Mouse (Mus musculus) gastrocnemius, postnatal 25 days (tissue): Measurements from ENCODE around the gene Hic2. TPM values are rescaled to one million over a fixed set of nuclear protein-coding genes. Genes with fewer than 3 reads are reported as not detected.
"Not testable (repeated sequence)": the region's sequence is repeated elsewhere in the genome, so short reads cannot be mapped to it uniquely, and the experiment has no call there.

ENCODE experiments used
- DNase-seq: peaks from one replicate; pipeline ENCODE4 v3.0.0; 2022
- long read RNA-seq, 2 experiments: library from polyadenylated mRNA; stranded (forward); transcript quantifications; one replicate each; pipeline ENCODE4 v2.0.0; 2021
- total RNA-seq, 2 experiments: library from RNA; stranded (reverse); gene quantifications; 1 replicate in 1 of 2; 2 replicates in 1 of 2; pipeline ENCODE4 v1.2.3; 2021

Gene Hic2
- total RNA-seq: under 1 TPM; 0.83 to 0.97 TPM
- long read RNA-seq, experiment 1: 0 reads
- long read RNA-seq, experiment 2: 0 reads

DNA sequence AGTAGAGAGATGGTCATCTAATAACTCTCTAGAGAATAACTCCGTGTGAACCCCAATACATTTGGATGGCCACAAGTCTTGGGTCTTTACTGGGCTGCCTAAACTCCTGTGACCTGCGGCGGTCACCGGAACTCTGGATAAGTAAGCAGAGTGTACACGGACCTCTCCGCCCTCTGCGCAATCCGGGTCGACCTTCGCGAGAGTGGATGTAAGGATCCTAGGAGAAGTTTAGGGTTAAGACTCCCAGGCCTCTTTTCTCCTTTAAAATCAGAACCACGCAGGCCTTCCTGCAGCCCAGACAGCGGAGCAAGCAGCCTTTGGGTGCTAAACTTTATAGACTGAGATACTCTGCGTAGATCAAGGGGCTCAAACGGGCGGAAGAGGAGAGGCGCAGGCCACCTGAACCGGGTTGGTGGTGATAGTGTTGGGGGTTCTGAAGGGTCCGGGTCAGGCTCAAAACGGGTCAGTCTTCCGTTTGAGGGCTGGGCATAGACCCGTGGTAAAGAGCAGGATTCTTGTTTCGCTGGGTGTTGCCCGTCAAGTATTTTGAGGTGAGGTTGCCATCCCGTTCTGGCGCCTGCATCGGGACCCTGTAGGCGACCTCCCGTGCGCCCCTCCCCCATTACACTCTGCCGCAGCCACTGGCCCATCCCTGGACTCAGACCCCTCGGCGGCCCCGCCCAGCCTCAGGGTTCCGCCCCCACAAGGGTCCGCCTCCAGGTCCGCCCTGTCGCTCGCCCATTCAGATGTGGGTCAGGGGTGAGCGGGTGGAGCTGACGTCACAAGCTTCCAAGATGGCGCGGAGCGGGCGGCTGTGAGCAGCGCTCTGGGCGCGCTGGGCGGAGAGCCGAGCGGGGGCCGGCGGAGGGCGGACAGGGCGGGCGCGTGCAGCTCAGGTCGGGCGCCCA lies at the start of gene Hic2:
TSS of gene Hic2 (plus strand) at position 779 of the 908 bp plus-strand sequence.
- DNase-seq: peak; percentile 95

GRCm38 (mm10) chr16:17185475-17185874 lies 47.9 kb upstream of the Hic2 start:
- no peak for DNase-seq

GRCm38 (mm10) chr16:17193823-17194222 lies 39.5 kb upstream of the Hic2 start:
- DNase-seq: no peak

DNA sequence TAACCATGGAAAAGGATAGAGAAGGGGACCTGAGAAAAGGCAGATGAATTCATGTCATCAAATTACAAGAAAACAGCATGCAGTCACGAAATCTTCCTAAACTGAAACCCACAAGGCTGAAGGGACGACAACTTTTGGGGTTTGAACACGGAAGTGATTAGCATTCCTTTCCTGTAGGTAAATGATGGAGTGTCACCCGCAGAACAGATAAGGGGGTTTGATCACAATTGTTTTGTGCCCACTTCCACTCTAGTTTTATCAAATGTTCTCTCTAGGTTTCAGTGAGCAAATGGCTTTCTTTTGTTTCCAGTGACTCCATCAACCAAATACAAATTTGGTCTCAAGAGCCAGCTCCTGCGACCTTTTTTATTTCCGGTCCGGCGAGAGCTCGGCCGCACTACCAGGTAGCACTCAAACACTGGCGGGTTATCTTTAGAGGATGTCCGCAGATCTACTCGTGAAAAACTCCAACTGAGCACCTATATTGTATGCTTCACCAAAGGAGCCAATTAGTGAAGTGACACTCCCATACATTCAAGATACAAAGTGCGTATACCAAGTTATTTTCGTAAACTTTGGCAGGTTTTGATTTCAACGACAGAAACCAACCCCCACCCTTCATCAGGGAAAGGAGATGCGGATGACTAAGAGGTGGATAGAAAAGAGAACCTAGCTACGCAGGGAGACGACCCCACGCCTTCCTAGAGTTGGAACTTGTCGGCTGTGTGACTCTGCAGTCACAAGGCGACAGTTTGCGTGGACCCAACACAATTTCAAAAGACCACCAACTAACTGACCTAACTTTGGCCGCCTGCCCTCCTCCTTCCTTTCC lies 33.0 kb upstream of the Hic2 start:
- no peak for DNase-seq

DNA sequence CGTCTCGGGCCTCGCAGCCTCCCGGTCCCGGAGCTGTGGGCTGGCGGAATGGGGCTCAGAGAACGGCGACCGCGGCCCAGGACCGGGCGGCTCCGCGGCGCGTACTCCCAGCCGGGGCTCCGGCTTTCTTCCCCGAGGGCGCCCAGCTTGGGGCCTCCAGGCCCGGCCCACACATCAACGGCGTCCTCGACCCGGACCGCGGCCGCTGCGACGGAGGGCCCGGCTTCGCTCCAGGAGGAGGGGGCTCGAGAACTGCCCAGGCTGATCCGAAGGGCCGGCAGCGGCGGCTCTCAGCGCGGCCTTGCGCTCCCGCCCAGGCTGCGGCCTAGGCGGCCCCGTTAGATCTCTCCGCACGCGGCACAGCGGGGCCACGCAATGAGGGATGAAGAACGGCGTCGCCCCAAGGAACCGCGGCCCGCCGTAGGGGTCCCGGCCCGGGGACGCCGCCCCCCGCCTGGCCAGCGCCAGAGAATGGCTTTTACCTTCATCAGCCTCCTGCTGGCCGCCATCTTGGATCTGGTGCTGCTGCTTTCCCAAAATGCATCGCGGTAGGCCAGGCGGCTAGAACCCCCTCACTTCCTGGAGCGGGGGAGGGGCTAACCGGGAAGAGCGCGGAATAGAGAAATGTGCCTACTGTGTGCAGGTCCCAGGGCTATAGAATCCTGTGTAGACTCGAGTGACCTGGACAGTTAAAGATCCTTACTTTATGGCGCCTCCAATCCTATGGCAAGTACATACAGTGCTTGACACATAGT lies 32.2 kb upstream of the Hic2 start:
- peak; percentile 77 for DNase-seq

DNA sequence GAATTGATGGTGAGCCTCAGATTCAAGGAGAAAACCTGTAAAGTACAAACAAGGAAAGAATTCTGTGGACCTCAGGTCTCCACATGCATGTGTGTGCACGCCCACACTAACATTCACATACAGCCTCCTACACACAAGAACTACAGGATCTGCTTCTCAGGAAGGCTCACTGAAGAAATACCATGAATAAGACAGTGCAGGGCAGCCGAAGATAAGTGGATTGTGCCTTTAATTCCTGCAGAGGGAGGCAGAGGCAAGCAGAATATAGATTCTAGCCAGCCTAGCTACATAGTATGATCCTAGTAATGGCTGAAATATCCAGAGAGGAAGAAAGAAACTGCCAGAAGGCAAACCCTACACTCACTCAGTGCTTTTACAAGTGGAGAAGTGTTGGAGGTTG lies 31.4 kb upstream of the Hic2 start:
- DNase-seq: no peak

GRCm38 (mm10) chr16:17202549-17202948 lies 30.8 kb upstream of the Hic2 start, which contains the start of gene Ube2l3:
Ube2l3 (minus strand) TSS chr16:17202649.
- DNase-seq: no peak

DNA sequence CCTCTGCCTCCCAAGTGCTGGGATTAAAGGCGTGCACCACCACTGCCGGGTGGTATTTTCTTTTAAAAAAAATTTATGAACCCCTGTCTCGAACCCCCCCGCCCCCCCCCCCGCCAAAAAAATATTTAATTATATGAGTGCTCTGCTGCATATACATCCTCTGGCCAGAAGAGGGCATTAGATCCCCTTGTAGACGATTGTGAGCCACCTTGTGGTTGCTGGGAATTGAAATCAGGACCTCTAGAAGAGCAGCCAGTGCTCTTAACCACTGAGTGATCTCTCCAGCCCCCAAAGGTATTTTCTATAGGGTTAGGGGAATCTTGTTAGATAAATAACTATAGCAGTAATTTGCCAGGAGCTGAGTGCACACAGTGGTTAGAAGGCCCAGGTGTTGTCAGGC lies 28.4 kb upstream of the Hic2 start:
- DNase-seq: no peak

- peak; percentile 69 for DNase-seq
These were observed 24.7 kb upstream of the Hic2 start, which contains the start of gene Rimbp3 for GRCm38 (mm10) chr16:17208389-17209361. Rimbp3 (plus strand) TSS chr16:17208603.

DNA sequence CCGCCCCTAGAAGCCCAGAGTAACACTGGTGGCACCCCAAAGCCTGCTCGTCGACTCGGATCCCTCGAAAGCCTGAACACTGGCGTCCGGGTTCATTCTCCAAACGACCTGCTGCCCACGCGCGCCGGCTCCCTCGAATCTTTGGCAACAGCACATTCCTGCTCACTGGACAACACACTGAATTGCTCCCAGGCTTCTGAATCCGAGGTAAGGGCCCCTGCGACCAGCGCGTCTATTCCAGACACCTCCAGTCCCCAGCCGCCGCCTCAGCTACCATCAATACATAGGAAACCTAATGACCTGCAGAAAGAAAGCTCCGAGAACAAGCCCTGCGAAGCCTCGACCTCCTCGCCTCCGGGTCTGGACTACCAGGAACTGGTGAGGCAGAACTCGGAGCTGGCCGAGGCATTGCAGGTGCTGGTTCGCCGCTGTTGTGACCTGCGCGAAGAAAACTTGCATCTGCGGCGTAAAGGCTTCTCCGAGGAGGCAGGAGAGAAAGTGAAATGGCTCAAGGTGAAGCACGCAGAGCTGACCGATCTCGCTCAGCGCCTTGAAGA lies 23.9 kb upstream of the Hic2 start:
- no peak for DNase-seq

DNA sequence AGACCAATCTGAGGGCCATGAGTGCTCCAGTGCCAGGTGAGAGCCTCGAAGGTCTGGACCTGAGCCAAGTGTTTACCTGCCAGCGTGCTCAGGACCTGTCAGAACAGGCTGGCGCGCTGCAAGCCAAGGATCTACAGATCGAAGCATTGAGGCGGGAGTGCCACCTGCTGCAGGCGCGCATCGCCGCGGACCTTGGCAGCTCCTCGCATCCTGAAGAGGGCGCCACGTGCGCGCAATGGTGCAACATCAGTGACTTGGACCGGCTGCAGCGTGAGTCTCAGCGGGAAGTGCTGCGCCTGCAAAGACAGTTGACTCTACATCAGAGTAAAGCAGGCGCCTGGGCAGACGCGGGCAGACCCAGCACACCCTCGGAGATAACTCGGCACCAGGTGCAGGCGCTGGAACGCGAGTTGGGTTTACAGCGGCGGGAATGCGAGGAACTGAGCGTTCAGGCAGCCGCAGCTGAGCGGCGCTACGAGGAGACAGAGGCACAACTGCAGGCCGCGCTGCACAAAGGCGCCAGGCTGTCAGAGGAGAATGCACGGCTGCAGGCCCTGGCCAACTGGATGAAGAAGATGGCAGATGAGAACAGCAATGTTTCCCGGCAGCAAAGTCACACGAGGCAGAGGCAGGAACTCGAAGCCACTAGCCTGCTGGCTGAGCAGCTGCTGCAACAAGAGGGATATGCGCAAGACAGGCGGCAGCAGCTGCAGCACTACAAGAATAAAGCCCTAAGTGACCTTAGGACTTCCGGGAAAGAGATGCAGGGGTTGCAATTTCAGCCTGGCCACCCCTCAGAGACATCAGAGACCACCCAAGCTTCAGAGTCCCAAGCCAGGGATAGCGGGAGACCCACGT lies 23.2 kb upstream of the Hic2 start:
- peak; percentile 81 for DNase-seq

DNA sequence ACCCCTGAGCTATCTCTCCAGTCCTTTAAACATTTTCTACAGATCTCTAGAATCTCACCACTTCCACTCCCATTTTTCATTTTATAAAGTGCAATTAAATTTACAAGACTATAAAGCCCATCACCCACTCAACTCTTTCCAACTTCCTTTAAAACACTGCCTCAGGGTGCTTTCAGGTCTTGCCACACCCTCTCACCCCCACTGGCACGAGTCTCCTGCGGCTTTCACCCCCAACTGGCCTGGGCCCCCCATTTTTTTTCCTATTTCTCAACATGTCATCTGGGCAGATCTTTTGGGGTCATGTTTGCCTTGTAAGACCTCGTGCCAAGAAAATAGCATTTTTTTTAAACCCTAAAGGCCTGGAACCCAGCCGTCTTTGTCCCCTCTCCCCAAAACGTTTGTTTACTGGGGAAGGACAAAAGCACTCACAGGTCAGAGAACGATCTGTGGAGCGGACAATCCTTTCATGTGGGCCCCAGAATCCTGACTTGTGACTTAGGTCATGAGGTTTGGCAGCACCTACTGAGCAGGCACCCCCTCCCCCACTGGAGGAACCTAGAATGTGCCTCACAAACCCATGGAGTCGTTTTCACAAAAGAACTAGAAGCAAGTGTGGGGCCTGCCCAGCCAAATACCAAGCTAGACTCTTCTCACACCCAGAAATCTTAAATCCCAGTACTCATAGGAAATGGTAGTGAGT lies 16.3 kb upstream of the Hic2 start:
- DNase-seq: no peak

GRCm38 (mm10) chr16:17220127-17220733 lies 13.1 kb upstream of the Hic2 start:
- DNase-seq: no peak

DNA sequence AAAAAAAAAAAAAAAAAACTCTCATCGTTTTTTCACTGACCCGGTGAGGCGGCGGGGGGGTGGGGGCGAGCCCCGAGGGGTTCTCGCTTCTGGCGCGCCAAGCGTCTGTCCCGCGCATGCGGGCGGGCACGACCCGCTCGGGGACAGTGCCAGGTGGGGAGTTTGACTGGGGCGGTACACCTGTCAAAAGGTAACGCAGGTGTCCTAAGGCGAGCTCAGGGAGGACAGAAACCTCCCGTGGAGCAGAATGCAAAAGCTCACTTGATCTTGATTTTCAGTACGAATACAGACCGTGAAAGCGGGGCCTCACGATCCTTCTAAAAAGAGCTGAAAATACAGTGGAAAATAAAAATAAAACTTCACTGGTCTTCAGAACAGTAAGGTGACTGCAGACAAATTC lies 11.2 kb upstream of the Hic2 start:
- DNase-seq: peak; percentile 84

- no peak for DNase-seq
These were observed 7.8 kb upstream of the Hic2 start for GRCm38 (mm10) chr16:17225584-17225983.

DNA sequence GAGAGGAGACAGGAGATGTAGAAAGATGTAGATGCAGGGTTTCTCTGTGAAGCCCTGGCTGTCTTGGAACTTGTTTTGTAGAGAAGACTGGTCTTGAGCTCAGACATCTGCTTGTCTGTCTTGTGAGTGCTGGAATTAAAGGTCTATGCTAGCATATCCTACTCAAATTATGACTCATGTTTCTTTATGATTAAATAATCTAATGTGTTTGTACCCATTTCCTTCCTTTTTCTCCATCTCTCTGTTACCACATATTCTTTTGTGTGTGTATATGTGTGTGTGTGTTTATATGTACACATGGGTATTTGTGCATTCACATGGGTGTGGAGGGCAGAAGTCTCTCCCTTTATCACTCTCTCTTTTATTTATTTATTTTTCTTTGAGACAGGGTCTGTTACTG lies 6.9 kb upstream of the Hic2 start:
- no peak for DNase-seq

DNA sequence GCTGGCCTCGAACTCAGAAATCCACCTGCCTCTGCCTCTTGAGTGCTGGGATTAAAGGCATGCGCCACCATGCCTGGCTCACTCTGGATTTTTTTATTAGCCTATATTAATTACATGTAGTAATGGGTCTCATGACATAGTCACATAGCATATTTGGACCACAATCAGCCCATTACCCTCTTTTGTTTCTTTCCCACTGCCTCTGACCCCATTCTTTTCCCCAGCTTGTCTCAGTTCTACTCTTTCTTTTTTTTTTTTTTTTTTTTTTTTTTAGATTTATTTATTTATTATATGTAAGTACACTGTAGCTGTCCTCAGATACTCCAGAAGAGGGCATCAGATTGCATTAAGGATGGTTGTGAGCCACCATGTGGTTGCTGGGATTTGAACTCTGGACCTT lies 1.8 kb upstream of the Hic2 start:
- DNase-seq: not testable (repeated sequence)

DNA sequence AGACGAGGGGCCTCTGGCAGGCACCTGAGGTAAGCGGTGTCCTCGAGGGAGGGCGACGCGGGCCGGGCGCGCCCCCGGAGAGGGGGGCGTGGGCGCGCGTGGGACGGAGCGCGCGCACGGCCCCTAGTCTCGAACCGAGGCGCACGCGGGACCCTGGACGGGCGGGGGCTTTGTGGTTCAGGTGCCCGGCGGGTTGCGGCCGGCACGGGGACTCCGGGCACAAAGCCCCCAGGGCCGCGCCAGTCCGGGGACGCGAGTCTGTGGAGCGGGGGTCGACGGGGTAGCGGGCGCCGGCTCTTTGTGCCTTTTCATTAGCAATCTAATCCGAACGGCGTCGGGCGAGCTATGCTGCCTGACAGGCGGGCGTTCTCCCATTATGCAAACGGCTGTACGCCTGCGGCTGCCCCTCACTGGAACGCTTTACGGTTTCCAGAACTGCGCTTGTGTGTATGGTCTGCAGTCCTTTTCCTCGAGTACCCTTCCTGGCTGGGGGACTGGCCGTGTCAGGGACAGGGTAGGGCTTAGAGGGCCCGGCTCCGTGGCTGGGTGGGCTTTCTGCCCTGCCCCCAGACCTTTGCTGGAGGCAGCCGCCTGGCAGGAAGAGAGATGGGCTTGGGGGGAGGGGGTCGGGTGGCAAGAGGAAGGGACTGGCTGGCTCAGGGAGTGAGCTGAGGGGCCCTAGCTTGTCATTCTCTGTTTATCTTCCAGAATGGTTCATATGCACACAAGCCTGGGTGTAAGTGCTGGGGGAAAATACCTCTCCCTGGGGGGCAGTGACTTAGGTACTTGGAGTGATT lies 528 bp downstream of the Hic2 start:
- peak; percentile 26 for DNase-seq
